Mouse (Mus musculus): ENCODE measurements around the gene Wdpcp.

DNA sequence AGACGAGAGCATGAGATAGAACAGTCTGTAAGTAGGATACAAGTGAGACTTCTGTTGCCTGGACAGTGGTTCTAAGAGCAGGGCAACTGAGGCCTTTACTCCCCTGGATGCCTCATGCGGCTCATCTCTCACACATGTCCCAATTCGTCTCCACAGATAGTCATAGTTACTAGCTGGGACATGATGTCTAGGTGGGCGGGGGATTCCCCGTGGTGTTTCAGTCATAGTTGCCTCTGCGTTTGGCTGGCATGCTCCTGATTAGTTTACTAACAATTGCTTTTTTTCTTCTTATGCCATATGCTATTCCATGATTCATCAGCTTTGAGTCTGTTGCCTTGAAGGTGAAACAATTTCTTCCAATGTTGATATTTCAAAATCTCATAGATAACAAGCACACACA is 116.4 kb downstream of the Wdpcp start:
- TF ChIP-seq CTCF (IDR thresholded peaks at IDR 0.05; ENCODE audit: borderline replicate concordance, extremely low read depth, insufficient read depth, insufficient read length) = no peak
- no peak for TF ChIP-seq POLR2A (IDR thresholded peaks at IDR 0.05; ENCODE audit: borderline replicate concordance, extremely low read depth, insufficient read depth, insufficient read length, poor library complexity, severe bottlenecking)
